Mouse (Mus musculus): Measurements from ENCODE around the gene Peli2. TPM values are rescaled to one million over a fixed set of nuclear protein-coding genes. Genes with fewer than 3 reads are reported as not detected.
"Not testable (repeated sequence)": the region's sequence is repeated elsewhere in the genome, so short reads cannot be mapped to it uniquely, and the experiment has no call there.

Gene Peli2
- 17.8 and 27.7 TPM in 2 replicates for total RNA-seq (2021)
- long read RNA-seq, full-length matches to known transcripts, result 9 of 14 reads
- long read RNA-seq, partial matches to known transcripts, result 1 of 14 reads
- long read RNA-seq, other reads (novel, unspliced or antisense), result 4 of 14 reads

GRCm38 (mm10) chr14:48120752-48121528, at the start of gene Peli2:
Gene Peli2, plus strand, starts transcription at chr14:48120823.
- peak; percentile 77 for DNase-seq

GRCm38 (mm10) chr14:48072104-48072503, 48.5 kb upstream of the Peli2 start:
- no peak for DNase-seq

- DNase-seq, result no peak
These were observed 47.1 kb upstream of the Peli2 start for GRCm38 (mm10) chr14:48073247-48074161.

- not testable (repeated sequence) for DNase-seq
These were observed 41.0 kb upstream of the Peli2 start for GRCm38 (mm10) chr14:48079574-48079973.

GRCm38 (mm10) chr14:48083836-48084812, 36.5 kb upstream of the Peli2 start:
- DNase-seq, result no peak

- DNase-seq, result no peak
These were observed 33.8 kb upstream of the Peli2 start for GRCm38 (mm10) chr14:48086682-48087297.

GRCm38 (mm10) chr14:48087298-48087830, 33.3 kb upstream of the Peli2 start:
- DNase-seq, result no peak

- DNase-seq, result no peak
These were observed 30.2 kb upstream of the Peli2 start for GRCm38 (mm10) chr14:48090465-48090864.

- no peak for DNase-seq
These were observed 29.5 kb upstream of the Peli2 start for GRCm38 (mm10) chr14:48091160-48091559.

GRCm38 (mm10) chr14:48098253-48098652, 22.4 kb upstream of the Peli2 start:
- DNase-seq, result no peak

- no peak for DNase-seq
These were observed 21.3 kb upstream of the Peli2 start for GRCm38 (mm10) chr14:48099354-48099753.

GRCm38 (mm10) chr14:48106453-48106852, 14.2 kb upstream of the Peli2 start:
- no peak for DNase-seq

- no peak for DNase-seq
These were observed 2.6 kb upstream of the Peli2 start for GRCm38 (mm10) chr14:48117986-48118385.

- DNase-seq, result no peak
These were observed 1.5 kb upstream of the Peli2 start for GRCm38 (mm10) chr14:48119012-48119647.

GRCm38 (mm10) chr14:48119648-48120270, 864 bp upstream of the Peli2 start:
- DNase-seq, result no peak

- DNase-seq, result no peak
These were observed 226 bp upstream of the Peli2 start for GRCm38 (mm10) chr14:48120443-48120751.

- DNase-seq, result no peak
These were observed 1.2 kb downstream of the Peli2 start for GRCm38 (mm10) chr14:48121529-48122517.

GRCm38 (mm10) chr14:48124011-48124410, 3.4 kb downstream of the Peli2 start:
- no peak for DNase-seq

- no peak for DNase-seq
These were observed 4.2 kb downstream of the Peli2 start for GRCm38 (mm10) chr14:48124816-48125215.

All from adrenal gland, postnatal 25 days (tissue).